Mouse (Mus musculus): ENCODE data around the gene Smtnl2. TPM values are rescaled to one million over a fixed set of nuclear protein-coding genes. Genes with fewer than 3 reads are reported as not detected.

Gene Smtnl2
- polyA plus RNA-seq, 1 experiment = 20.3 TPM

- H3K4me1 ChIP-seq (ENCODE audit: control insufficient read depth, insufficient read depth, low read length) = peaks cover 16% of the 10 kb centered on the region
- TF ChIP-seq CTCF (conservative IDR thresholded peaks at IDR 0.05; ENCODE audit: insufficient read depth, insufficient read length, low read depth, low read length) (no peak), POLR2A (IDR thresholded peaks at IDR 0.05; ENCODE audit: low read depth, low read length) (no peak)
- no peak overlapping the region for H3K27ac ChIP-seq (ENCODE audit: insufficient read depth, low read depth, low read length)
- no peaks in the 10 kb centered on the region for H3K27me3 ChIP-seq (replicated peaks; ENCODE audit: control insufficient read depth, insufficient read depth, low read length)
- no peaks in the 10 kb centered on the region for H3K36me3 ChIP-seq (ENCODE audit: control insufficient read depth, insufficient read depth, low read length)
- no peak for DNase-seq
- 86% methylated on average over 5 of the region's 5 CpGs for WGBS
- H3K4me3 ChIP-seq (ENCODE audit: insufficient read depth, low read depth, low read length) = no peak overlapping the region
These were observed 5.2 kb upstream of the Smtnl2 start for GRCm38 (mm10) chr11:72416666-72417065.

DNA sequence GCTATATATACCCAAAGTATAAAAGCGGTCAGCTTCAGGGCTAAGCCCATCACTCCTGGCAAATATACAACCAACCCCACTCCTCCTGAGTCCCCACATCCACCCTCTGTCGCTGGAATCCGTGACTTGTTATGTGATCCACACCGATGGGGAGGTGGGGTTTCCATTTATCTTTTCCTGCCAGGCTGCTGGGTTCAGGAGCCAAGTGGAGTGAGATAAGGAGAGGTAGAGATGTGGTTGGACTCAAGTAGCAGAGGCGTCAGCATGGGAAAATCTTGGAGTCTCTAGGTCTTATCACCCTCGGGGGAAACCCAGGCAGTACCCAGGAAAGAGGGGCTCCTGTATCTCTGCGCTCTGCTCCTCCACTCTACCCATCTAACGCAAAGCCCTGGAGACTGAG is 3.6 kb upstream of the Smtnl2 start:
- no peaks in the 10 kb centered on the region for H3K36me3 ChIP-seq (ENCODE audit: control insufficient read depth, insufficient read depth, low read length)
- H3K27ac ChIP-seq (ENCODE audit: insufficient read depth, low read depth, low read length) = no peak overlapping the region
- WGBS = 81% methylated on average over 8 of the region's 8 CpGs
- H3K4me1 ChIP-seq (ENCODE audit: control insufficient read depth, insufficient read depth, low read length) = peaks cover 16% of the 10 kb centered on the region
- no peak for TF ChIP-seq POLR2A (IDR thresholded peaks at IDR 0.05; ENCODE audit: low read depth, low read length)
- TF ChIP-seq CTCF (conservative IDR thresholded peaks at IDR 0.05; ENCODE audit: insufficient read depth, insufficient read length, low read depth, low read length) = no peak
- H3K27me3 ChIP-seq (replicated peaks; ENCODE audit: control insufficient read depth, insufficient read depth, low read length) = no peaks in the 10 kb centered on the region
- no peak overlapping the region for H3K4me3 ChIP-seq (ENCODE audit: insufficient read depth, low read depth, low read length)
- DNase-seq = no peak

DNA sequence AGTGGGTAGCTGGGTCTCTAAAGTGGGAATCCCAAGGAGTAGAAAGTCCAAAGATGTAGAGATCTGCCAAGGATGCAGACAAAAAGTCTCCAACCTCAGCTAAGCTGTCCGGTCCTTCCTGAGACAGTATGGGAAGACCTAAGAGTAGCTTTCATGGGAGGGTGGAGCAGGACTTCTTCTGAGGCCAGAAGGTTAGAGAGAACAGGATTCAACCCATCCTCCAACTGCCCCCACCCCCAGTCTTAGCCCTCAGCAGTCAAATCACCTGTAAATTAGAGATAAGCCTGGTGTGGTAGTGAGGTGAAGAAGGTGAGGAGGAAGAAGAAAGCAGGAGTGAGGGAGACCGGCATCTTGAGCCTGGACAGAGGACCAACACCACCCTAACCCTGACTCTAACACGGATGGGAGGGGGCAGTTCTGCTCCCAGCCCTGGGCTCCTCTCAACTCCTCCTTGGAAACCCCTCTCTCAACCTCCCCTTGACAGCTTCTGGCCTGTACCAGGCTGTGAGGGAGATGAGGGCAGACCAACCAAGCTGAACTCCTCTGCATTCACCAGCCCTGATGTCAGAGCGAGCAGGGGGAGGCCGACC is 2.2 kb upstream of the Smtnl2 start:
- H3K36me3 ChIP-seq (ENCODE audit: control insufficient read depth, insufficient read depth, low read length) = no peaks in the 10 kb centered on the region
- 71% methylated on average over 5 of the region's 5 CpGs for WGBS
- no peak overlapping the region for H3K27ac ChIP-seq (ENCODE audit: insufficient read depth, low read depth, low read length)
- H3K27me3 ChIP-seq (replicated peaks; ENCODE audit: control insufficient read depth, insufficient read depth, low read length) = no peaks in the 10 kb centered on the region
- H3K4me1 ChIP-seq (ENCODE audit: control insufficient read depth, insufficient read depth, low read length) = peaks cover 20% of the 10 kb centered on the region
- DNase-seq = no peak
- no peak overlapping the region for H3K4me3 ChIP-seq (ENCODE audit: insufficient read depth, low read depth, low read length)
- no peak for TF ChIP-seq CTCF (conservative IDR thresholded peaks at IDR 0.05; ENCODE audit: insufficient read depth, insufficient read length, low read depth, low read length)
- TF ChIP-seq POLR2A (IDR thresholded peaks at IDR 0.05; ENCODE audit: low read depth, low read length) = no peak

GRCm38 (mm10) chr11:72413016-72413415 is 1.5 kb upstream of the Smtnl2 start:
- no peak for DNase-seq
- Histone ChIP-seq H3K27me3 (replicated peaks; ENCODE audit: control insufficient read depth, insufficient read depth, low read length) (no peaks in the 10 kb centered on the region), H3K36me3 (ENCODE audit: control insufficient read depth, insufficient read depth, low read length) (no peaks in the 10 kb centered on the region), H3K4me1 (ENCODE audit: control insufficient read depth, insufficient read depth, low read length) (peaks cover 14% of the 10 kb centered on the region), H3K27ac (ENCODE audit: insufficient read depth, low read depth, low read length) (no peak overlapping the region), H3K4me3 (ENCODE audit: insufficient read depth, low read depth, low read length) (no peak overlapping the region)
- 80% methylated on average over 7 of the region's 7 CpGs for WGBS
- TF ChIP-seq POLR2A (IDR thresholded peaks at IDR 0.05; ENCODE audit: low read depth, low read length) = no peak
- TF ChIP-seq CTCF (conservative IDR thresholded peaks at IDR 0.05; ENCODE audit: insufficient read depth, insufficient read length, low read depth, low read length) = no peak

GRCm38 (mm10) chr11:72411945-72412344 is 432 bp upstream of the Smtnl2 start:
- DNase-seq = no peak
- 17% methylated on average over 9 of the region's 9 CpGs for WGBS
- H3K27me3 ChIP-seq (replicated peaks; ENCODE audit: control insufficient read depth, insufficient read depth, low read length) = no peaks in the 10 kb centered on the region
- H3K4me3 ChIP-seq (ENCODE audit: insufficient read depth, low read depth, low read length) = peak overlapping the region; percentile 32; the same call in 1 of the 2 replicates
- TF ChIP-seq CTCF (conservative IDR thresholded peaks at IDR 0.05; ENCODE audit: insufficient read depth, insufficient read length, low read depth, low read length) (no peak), POLR2A (IDR thresholded peaks at IDR 0.05; ENCODE audit: low read depth, low read length) (no peak)
- H3K36me3 ChIP-seq (ENCODE audit: control insufficient read depth, insufficient read depth, low read length) = no peaks in the 10 kb centered on the region
- peaks cover 11% of the 10 kb centered on the region; the same call in 1 of the 2 replicates for H3K4me1 ChIP-seq (ENCODE audit: control insufficient read depth, insufficient read depth, low read length)
- H3K27ac ChIP-seq (ENCODE audit: insufficient read depth, low read depth, low read length) = peak overlapping the region; percentile 28; the same call in 1 of the 2 replicates

DNA sequence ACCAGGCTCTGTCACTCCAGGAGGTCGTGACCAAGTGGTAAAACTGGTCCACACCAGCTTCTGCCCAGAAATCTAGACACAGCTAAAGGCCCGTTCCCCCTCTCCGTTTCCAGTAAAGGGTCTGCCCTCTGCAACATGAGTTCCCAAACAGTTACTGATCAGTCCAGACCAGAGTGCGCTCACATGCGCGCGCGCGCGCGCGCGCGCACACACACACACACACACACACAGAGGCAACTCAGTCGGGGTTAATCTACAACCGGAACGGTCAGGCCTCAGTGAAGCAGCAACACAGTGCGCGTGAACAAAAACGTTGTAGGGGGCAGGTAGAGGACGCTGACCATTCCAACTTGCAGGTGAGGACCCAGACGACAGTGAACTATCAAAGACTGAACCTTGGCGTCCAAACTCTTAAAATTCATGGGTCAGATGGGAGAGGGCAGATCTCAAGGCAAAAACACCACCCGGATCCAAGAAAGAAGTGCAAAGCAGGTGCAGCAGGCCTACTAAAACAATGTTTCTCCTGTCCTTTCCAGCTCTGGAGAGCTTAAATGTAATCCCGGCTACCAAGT is 906 bp downstream of the Smtnl2 start:
- H3K27ac ChIP-seq (ENCODE audit: insufficient read depth, low read depth, low read length) = peak overlapping the region; percentile 98
- TF ChIP-seq POLR2A (IDR thresholded peaks at IDR 0.05; ENCODE audit: low read depth, low read length) = no peak
- TF ChIP-seq CTCF (conservative IDR thresholded peaks at IDR 0.05; ENCODE audit: insufficient read depth, insufficient read length, low read depth, low read length) = no peak
- H3K4me3 ChIP-seq (ENCODE audit: insufficient read depth, low read depth, low read length) = peak overlapping the region; percentile 93
- no peaks in the 10 kb centered on the region for H3K27me3 ChIP-seq (replicated peaks; ENCODE audit: control insufficient read depth, insufficient read depth, low read length)
- 5% methylated on average over 25 of the region's 25 CpGs for WGBS
- DNase-seq = peak; percentile 96
- no peaks in the 10 kb centered on the region for H3K36me3 ChIP-seq (ENCODE audit: control insufficient read depth, insufficient read depth, low read length)
- peaks cover 17% of the 10 kb centered on the region; the same call in 1 of the 2 replicates for H3K4me1 ChIP-seq (ENCODE audit: control insufficient read depth, insufficient read depth, low read length)

DNA sequence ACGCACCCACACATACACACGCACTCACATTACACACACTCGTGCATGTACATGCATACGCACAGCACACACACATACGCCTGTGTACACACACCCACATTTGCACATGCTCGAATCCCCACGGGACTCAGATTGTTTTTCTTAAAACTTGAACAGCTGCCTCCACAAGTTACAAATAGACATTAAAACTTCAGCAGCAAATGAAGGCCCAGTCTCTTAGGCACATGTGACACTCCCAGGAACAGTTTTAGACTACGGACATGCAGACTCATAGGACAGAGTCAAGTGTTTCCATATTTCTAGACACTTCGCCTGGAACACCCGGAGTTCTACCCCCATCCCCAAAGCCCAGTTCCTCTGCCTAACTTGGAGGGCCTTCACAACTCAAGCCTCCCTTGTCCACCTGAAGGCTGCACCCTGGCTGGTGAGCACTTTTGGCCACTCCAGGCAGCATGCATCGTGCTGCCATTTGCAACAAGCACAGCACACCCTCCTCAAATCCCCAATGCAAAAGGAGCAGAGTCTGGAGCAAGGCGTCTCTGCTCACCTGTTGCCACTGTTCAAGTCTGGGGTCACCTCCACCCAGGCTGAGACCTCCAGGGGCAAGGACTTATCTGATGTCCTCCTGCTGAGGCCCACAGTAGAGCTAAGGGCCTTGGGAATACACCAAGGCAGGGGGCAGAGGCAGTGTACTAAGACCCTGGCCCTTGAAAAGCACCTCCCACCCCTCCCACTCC is 1.7 kb downstream of the Smtnl2 start:
- WGBS = 39% methylated on average over 12 of the region's 12 CpGs
- no peaks in the 10 kb centered on the region for H3K36me3 ChIP-seq (ENCODE audit: control insufficient read depth, insufficient read depth, low read length)
- no peaks in the 10 kb centered on the region for H3K27me3 ChIP-seq (replicated peaks; ENCODE audit: control insufficient read depth, insufficient read depth, low read length)
- H3K27ac ChIP-seq (ENCODE audit: insufficient read depth, low read depth, low read length) = peak overlapping the region; percentile 61
- H3K4me1 ChIP-seq (ENCODE audit: control insufficient read depth, insufficient read depth, low read length) = peaks cover 18% of the 10 kb centered on the region; the same call in 1 of the 2 replicates
- TF ChIP-seq POLR2A (IDR thresholded peaks at IDR 0.05; ENCODE audit: low read depth, low read length) (no peak), CTCF (conservative IDR thresholded peaks at IDR 0.05; ENCODE audit: insufficient read depth, insufficient read length, low read depth, low read length) (no peak)
- no peak for DNase-seq
- H3K4me3 ChIP-seq (ENCODE audit: insufficient read depth, low read depth, low read length) = peak overlapping the region; percentile 93
